ENCODE assay signal across 8 mouse cellular contexts in the genomic region with DNA sequence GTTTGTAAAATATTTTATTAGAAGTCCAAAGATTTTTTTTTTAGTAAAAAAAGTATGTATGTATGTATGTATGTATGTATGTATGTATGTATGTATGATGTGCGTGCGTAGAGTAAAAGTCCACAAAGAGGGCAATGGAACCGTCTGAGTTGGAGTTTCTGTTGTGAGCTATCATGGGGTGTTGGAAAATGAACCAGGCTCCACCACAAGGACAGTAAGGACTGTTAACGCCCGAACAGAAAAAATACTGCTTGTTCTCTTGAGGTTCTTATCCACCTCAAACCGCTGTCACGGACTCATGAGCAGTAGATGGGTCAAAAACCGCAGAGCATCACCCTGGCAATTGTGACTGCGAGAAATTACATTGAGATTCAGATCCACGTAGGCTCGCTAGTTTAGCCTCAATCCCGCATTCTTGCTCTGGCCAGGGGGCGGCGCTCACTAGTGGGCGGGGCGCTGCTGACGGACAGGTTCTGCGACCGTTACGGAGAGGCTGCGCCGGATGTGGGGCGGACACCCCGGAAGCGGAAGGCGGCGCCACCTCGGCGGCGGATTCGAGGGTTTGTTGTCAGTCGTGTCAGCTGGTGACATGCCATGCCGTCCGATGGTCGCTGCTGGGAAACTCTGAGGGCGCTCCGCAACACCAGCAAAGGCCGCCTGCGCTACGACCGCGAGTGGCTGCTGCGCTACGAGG. TPM values are rescaled to one million over a fixed set of nuclear protein-coding genes. Genes with fewer than 3 reads are reported as not detected.
DNase-seq lines count a peak whose midpoint lies in the region; ATAC-seq lines count a peak whose summit lies in the region.

A gene (plus strand): TSS at position 521 of the 694 bp plus-strand sequence.

- peak; percentile 97 for DNase-seq in NIH3T3 (ENCODE audit: low read depth)
- peak; percentile 98 to 99 for DNase-seq in cerebellum, postnatal 10 days
- peak; percentile 93 to 95 for DNase-seq in frontal cortex, postnatal 10 days (ENCODE audit: low spot score in 2 of 2)
- DNase-seq in layer of hippocampus, postnatal 14 days (ENCODE audit: low spot score in 2 of 2), result peak; percentile 96 to 97
- peak; percentile 97 for DNase-seq in lung, postnatal 14 days
- peak; percentile 75 for DNase-seq in retina, adult 2 months (ENCODE audit: low read depth, low spot score)
- peak; percentile 96 for DNase-seq in thymus, postnatal 36 days

- H3K9me3 ChIP-seq in hindbrain, embryonic 12.5 days (replicated peaks), result no peaks in the 10 kb centered on the region

- H3K4me3 ChIP-seq in hindbrain, embryonic 12.5 days, result peak within 1 kb of the TSS; percentile 86

- peaks cover 7% of the 10 kb centered on the region for H3K4me1 ChIP-seq in hindbrain, embryonic 12.5 days

- no peaks in the 10 kb centered on the region for H3K27me3 ChIP-seq in hindbrain, embryonic 12.5 days

- peak within 1 kb of the TSS; percentile 63 for H3K9ac ChIP-seq in hindbrain, embryonic 12.5 days

- H3K36me3 ChIP-seq in hindbrain, embryonic 12.5 days, result peaks cover 43% of the 10 kb centered on the region

- H3K27ac ChIP-seq in hindbrain, embryonic 12.5 days, result peak within 1 kb of the TSS; percentile 81

- H3K4me2 ChIP-seq in hindbrain, embryonic 12.5 days (replicated peaks), result peak within 1 kb of the TSS; percentile 71

- WGBS in hindbrain, embryonic 12.5 days, result 3% methylated on average over 44 of the region's 44 CpGs

- ATAC-seq in hindbrain, embryonic 12.5 days (ENCODE audit: low FRiP score), result peak; percentile 96

RNA-seq across cellular contexts. Expression of the gene that starts here (rescaled TPM):
- polyA plus RNA-seq in hindbrain, embryonic 12.5 days (2016; fragmentation: Nextera tagmentation; extraction: Ambion mirVana), result 69.1 and 72.5 TPM in 2 replicates
- 10 to 100 TPM; 44.8 to 47.3 TPM for total RNA-seq in layer of hippocampus, postnatal 14 days (2021)

Comparison
In these comparisons a context has a peak if more than half of its experiments do, and no peak if none do; other contexts are left out.
1. Peak in every context shown above with its lines: DNase-seq, ATAC-seq, H3K4me3 ChIP-seq and H3K27ac ChIP-seq.